Mouse (Mus musculus) midbrain, embryonic 11.5 days (tissue): ENCODE results near the gene Xrcc4. TPM values are rescaled to one million over a fixed set of nuclear protein-coding genes. Genes with fewer than 3 reads are reported as not detected.

ENCODE experiments used
- ATAC-seq: fragments of 200-750 bp; cut with Nextera tagmentation; 2 replicates; pipeline ENCODE4 v1.8.0; 2017; ENCODE audit warnings: moderate TSS enrichment, moderate library complexity; ENCODE audit not compliant: low FRiP score
- DNase-seq: peaks from one replicate; pipeline ENCODE4 v3.0.0; 2015; ENCODE audit warnings: low spot score; ENCODE audit errors: missing footprints
- H3K27ac ChIP-seq: fragments of 300-500 bp; sonication (generic); 2 replicates; pipeline ENCODE4 v1.5.1; 2014; ENCODE audit warnings: low read depth, low read length
- H3K27me3 ChIP-seq: fragments of 300-500 bp; sonication (generic); 2 replicates; pipeline ENCODE4 v1.6.1; 2014; ENCODE audit warnings: mild to moderate bottlenecking, low read length, moderate library complexity, mixed read lengths; ENCODE audit not compliant: control insufficient read depth, insufficient read depth
- H3K36me3 ChIP-seq: fragments of 300-500 bp; sonication (generic); 2 replicates; pipeline ENCODE4 v1.6.1; 2014; ENCODE audit warnings: mild to moderate bottlenecking, low read length, moderate library complexity, mixed read lengths; ENCODE audit not compliant: control insufficient read depth, insufficient read depth
- H3K4me1 ChIP-seq: fragments of 300-500 bp; sonication (generic); 2 replicates; pipeline ENCODE4 v1.6.1; 2014; ENCODE audit warnings: low read length; ENCODE audit not compliant: control insufficient read depth, insufficient read depth
- H3K4me2 ChIP-seq: fragments of 300-500 bp; sonication (generic); 2 replicates; pipeline ENCODE4 v1.6.1; 2014; ENCODE audit warnings: mild to moderate bottlenecking, moderate library complexity
- H3K4me3 ChIP-seq: fragments of 300-500 bp; sonication (generic); 2 replicates; pipeline ENCODE4 v1.5.1; 2014; ENCODE audit warnings: low read depth, low read length
- H3K9ac ChIP-seq: fragments of 300-500 bp; sonication (generic); 2 replicates; pipeline ENCODE4 v1.6.1; 2014; ENCODE audit warnings: low read length
- H3K9me3 ChIP-seq: fragments of 300-500 bp; sonication (generic); 2 replicates; pipeline ENCODE4 v1.6.1; 2016; ENCODE audit warnings: low read length; ENCODE audit not compliant: control insufficient read depth
- WGBS: fragments of 180-500 bp; shearing (Covaris S2); extraction: QIAGEN DNeasy Blood & Tissue Kit; methylation state at CpG from one replicate; pipeline ENCODE4 v1.1.7; 2014; 5-methylcytosine and 5-hydroxymethylcytosine counted together
- polyA plus RNA-seq: library from polyadenylated mRNA; unstranded; fragments of >200 nt; fragmentation: Nextera tagmentation; extraction: Ambion mirVana; gene quantifications from 2 replicates; pipeline ENCODE4 v1.2.1, GENCODE M21; 2014

Gene Xrcc4
- polyA plus RNA-seq, 1 experiment from 2014 or later: 12.0 TPM

GRCm38 (mm10) chr13:90051735-90052134 lies 37.7 kb downstream of the Xrcc4 start:
- ATAC-seq: no peak
- no peak overlapping the region for H3K4me3 ChIP-seq
- H3K4me1 ChIP-seq: no peaks in the 10 kb centered on the region
- no peak overlapping the region for H3K9ac ChIP-seq
- DNase-seq: peak; percentile 81
- H3K9me3 ChIP-seq: no peaks in the 10 kb centered on the region
- H3K36me3 ChIP-seq: no peaks in the 10 kb centered on the region
- H3K27me3 ChIP-seq: no peaks in the 10 kb centered on the region
- WGBS: 76% methylated on average over 6 of the region's 6 CpGs
- no peak overlapping the region for H3K27ac ChIP-seq
- no peak overlapping the region for H3K4me2 ChIP-seq

DNA sequence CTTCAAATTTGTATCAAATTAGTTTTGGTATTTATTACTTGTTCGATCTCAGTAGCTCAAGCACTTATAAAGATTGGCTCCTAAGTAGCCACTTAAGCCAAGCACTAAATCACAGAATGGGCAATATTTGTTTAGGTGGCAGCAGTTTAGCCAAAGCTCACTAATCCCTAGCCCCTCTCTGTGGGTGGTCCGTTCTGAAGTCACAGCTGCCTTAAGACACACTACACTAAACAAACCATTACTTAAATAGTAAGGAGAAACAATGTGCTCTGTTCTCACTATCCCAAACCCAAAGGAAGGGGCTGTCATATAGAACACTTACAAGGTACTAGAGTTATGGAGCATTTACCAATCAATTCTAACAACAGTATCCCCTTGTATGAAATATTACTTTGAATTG lies 49.8 kb downstream of the Xrcc4 start:
- no peaks in the 10 kb centered on the region for H3K36me3 ChIP-seq
- H3K27ac ChIP-seq: no peak overlapping the region
- no peaks in the 10 kb centered on the region for H3K9me3 ChIP-seq
- H3K9ac ChIP-seq: no peak overlapping the region
- 0 out of 2 replicates have a peak, but pooled peaks cover 3% of the 10 kb centered on the region for H3K4me1 ChIP-seq
- H3K27me3 ChIP-seq: no peaks in the 10 kb centered on the region
- no peak overlapping the region for H3K4me2 ChIP-seq
- DNase-seq (peak; percentile 91), ATAC-seq (peak; percentile 68)
- H3K4me3 ChIP-seq: no peak overlapping the region
- 9% methylated on average over 2 of the region's 2 CpGs for WGBS

DNA sequence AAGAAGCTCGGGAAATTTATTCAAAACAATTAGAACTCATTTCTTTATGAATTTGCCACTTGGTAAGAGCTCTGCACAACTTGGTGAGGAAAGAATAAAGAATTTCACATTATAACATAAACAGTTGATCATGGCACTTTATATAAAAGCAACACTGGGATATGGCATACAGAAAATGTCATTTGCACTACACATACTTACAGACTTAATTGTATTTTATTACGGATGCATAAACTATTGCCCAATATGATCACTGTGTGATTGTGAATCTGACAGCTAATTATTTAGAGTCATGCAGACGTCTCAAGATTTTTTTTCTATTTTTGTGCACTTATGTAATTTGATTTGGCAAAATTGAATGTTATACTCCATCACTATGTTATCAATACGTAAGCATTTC lies 56.4 kb downstream of the Xrcc4 start:
- 67% methylated on average over 4 of the region's 4 CpGs for WGBS
- H3K4me2 ChIP-seq: no peak overlapping the region

GRCm38 (mm10) chr13:90032523-90032922 lies 56.9 kb downstream of the Xrcc4 start:
- DNase-seq (no peak), ATAC-seq (no peak; the same call in 1 of the 2 replicates)
- H3K27ac ChIP-seq: peak overlapping the region; percentile 11; the same call in 1 of the 2 replicates
- H3K4me3 ChIP-seq: no peak overlapping the region
- no peak overlapping the region for H3K4me2 ChIP-seq
- no peak overlapping the region for H3K9ac ChIP-seq
- no peaks in the 10 kb centered on the region for H3K36me3 ChIP-seq
- H3K4me1 ChIP-seq: no peaks in the 10 kb centered on the region
- no peaks in the 10 kb centered on the region for H3K27me3 ChIP-seq
- WGBS: 14% methylated on average over 2 of the region's 2 CpGs
- H3K9me3 ChIP-seq: no peaks in the 10 kb centered on the region

More for the DNA sequence above, 56.4 kb downstream of the Xrcc4 start:
- DNase-seq: no peak
- no peak overlapping the region for H3K4me3 ChIP-seq
- no peak overlapping the region for H3K9ac ChIP-seq
- H3K27me3 ChIP-seq: no peaks in the 10 kb centered on the region
- no peak for ATAC-seq
- H3K27ac ChIP-seq: no peak overlapping the region
- H3K9me3 ChIP-seq: no peaks in the 10 kb centered on the region
- no peaks in the 10 kb centered on the region for H3K4me1 ChIP-seq
- no peaks in the 10 kb centered on the region for H3K36me3 ChIP-seq

DNA sequence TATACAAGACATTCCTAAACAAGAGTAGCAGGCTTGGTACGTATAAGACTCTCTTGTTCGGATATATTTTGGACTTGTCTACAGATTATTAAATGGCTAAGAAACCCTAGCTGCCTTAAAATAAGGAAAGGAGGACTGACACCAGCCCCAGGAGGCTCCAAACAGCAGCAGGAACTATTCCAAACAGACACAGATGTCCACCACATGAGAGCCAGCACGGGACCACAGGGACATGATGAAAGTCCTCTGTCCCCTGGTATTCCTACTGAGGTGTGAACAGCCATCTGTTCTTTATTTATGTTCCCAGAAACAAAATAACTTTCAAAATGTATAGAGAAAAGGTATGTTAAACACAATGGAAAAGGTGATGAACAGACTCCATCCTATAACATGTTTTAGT lies 58.5 kb downstream of the Xrcc4 start:
- Histone ChIP-seq H3K36me3 (no peaks in the 10 kb centered on the region), H3K4me1 (no peaks in the 10 kb centered on the region), H3K9me3 (no peaks in the 10 kb centered on the region), H3K9ac (no peak overlapping the region), H3K27me3 (no peaks in the 10 kb centered on the region), H3K4me2 (no peak overlapping the region), H3K4me3 (no peak overlapping the region), H3K27ac (no peak overlapping the region)
- ATAC-seq (no peak), DNase-seq (no peak)
- WGBS: 85% methylated on average over 3 of the region's 3 CpGs

DNA sequence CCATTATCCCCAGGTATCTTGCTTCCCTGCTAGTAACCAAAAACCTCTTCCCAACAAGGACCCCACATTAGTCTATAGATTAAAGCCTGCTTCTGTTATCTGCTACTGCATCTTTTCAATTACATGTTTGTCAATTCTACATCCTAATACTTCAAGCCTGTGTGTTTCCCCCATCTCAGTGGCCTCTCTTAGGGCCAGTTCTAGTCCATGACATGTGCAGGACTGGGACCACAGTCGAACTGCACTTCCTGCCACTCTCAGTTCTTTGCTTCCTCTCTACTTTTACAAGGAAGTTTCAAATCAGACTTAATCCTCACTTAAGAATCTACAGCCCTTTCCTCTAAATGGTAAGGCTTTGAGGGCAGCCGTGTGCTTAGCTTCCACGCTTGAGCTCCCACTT lies 76.8 kb downstream of the Xrcc4 start:
- 30% methylated on average over 3 of the region's 3 CpGs for WGBS
- DNase-seq (no peak), ATAC-seq (no peak)

DNA sequence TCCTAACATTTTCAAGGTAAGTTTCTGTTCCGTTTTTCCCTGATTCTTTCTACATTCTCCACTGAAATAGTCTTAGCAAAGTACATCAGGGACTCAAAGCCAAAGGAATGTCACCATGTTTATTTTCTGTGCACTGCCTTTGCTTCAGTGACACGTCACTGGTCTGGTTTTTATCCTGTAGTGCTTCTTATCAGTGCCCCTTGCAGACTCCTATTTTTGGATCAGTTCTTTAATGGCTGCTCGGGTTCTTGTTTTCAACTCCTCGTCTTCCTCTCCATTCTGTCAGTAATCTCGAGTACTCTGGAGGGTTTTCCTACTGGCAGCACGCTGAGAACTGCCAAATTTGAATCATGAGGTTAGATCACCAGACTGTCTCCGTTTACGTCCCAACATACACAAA lies 77.2 kb downstream of the Xrcc4 start:
- no peak overlapping the region for H3K27ac ChIP-seq

More for the DNA sequence above, 76.8 kb downstream of the Xrcc4 start:
- Histone ChIP-seq H3K9me3 (no peaks in the 10 kb centered on the region), H3K27ac (no peak overlapping the region), H3K4me3 (no peak overlapping the region), H3K36me3 (no peaks in the 10 kb centered on the region), H3K4me1 (no peaks in the 10 kb centered on the region), H3K9ac (no peak overlapping the region), H3K27me3 (no peaks in the 10 kb centered on the region), H3K4me2 (no peak overlapping the region)

DNA sequence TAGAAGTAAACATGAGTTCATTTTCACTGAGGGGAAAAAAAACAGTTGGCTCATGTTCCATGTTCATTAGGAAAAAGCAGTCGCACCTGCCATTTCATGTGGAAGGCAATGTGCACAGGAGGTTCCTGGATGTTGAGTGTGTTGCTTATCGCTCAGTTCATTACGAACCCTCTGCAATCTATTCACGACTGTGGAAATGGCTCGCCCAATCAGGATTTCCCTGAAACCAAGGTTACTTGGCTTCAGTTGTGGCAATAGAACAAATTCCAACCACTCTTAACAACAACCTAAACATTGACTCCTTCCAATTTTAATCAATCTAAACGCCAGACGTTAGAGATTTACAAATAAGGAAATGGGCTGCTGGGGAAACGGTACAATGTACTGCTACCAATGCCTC lies 78.3 kb downstream of the Xrcc4 start:
- no peak for ATAC-seq

More for the DNA sequence above, 77.2 kb downstream of the Xrcc4 start:
- H3K27me3 ChIP-seq: no peaks in the 10 kb centered on the region
- H3K36me3 ChIP-seq: no peaks in the 10 kb centered on the region
- DNase-seq (no peak), ATAC-seq (no peak)
- no peak overlapping the region for H3K9ac ChIP-seq
- H3K9me3 ChIP-seq: no peaks in the 10 kb centered on the region
- H3K4me3 ChIP-seq: no peak overlapping the region
- no peak overlapping the region for H3K4me2 ChIP-seq
- 66% methylated on average over 8 of the region's 8 CpGs for WGBS
- no peaks in the 10 kb centered on the region for H3K4me1 ChIP-seq

DNA sequence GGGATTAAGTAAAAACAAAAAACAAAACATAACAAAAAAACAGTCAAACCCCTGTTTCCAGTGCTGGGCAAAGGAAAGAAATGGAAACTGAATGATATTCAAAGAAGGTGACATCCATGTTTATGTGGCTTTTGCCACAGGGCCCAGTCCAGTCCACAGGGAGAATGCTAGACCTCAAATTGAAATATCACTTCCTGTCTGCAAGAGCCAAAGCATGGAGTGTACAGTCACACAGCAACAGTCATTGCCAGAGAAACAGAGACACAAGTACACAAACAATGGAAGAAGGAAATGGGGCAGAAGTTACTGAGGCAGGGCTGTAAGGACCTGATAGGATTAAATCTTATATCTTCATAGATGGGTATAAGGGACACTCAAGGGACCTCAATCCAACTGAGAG lies 79.6 kb downstream of the Xrcc4 start:
- no peak overlapping the region for H3K27ac ChIP-seq
- H3K36me3 ChIP-seq: no peaks in the 10 kb centered on the region
- H3K27me3 ChIP-seq: no peaks in the 10 kb centered on the region
- no peak overlapping the region for H3K4me3 ChIP-seq
- H3K4me2 ChIP-seq: no peak overlapping the region
- ATAC-seq: no peak
- H3K9me3 ChIP-seq: no peaks in the 10 kb centered on the region
- H3K9ac ChIP-seq: no peak overlapping the region
- H3K4me1 ChIP-seq: no peaks in the 10 kb centered on the region
- DNase-seq: no peak

More for the DNA sequence above, 78.3 kb downstream of the Xrcc4 start:
- no peaks in the 10 kb centered on the region for H3K9me3 ChIP-seq
- no peak overlapping the region for H3K4me3 ChIP-seq
- H3K27me3 ChIP-seq: no peaks in the 10 kb centered on the region
- no peak overlapping the region for H3K9ac ChIP-seq
- DNase-seq: no peak
- H3K27ac ChIP-seq: no peak overlapping the region
- H3K36me3 ChIP-seq: no peaks in the 10 kb centered on the region
- 86% methylated on average over 8 of the region's 8 CpGs for WGBS
- H3K4me2 ChIP-seq: no peak overlapping the region
- H3K4me1 ChIP-seq: no peaks in the 10 kb centered on the region

DNA sequence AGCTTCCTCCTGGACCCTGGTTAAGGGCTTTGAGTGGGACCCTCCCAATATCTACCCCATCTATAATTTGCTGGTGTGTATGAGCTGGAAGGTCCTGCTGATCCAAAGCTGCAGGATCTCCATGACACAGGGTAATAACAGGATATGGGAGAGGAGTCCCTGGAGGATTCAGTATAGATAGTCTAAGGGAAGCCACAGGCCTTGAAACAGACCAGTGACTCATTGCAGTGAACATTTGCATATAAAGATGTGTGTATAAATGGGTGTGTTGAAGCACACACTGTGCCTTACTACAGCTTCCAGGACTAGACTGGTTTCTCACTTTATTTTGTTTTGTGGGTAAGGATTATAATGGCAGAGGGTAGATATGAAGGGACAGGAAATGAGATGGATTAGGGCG lies 83.8 kb downstream of the Xrcc4 start:
- Histone ChIP-seq H3K4me3 (no peak overlapping the region), H3K4me2 (no peak overlapping the region), H3K4me1 (no peaks in the 10 kb centered on the region), H3K9me3 (no peaks in the 10 kb centered on the region), H3K9ac (no peak overlapping the region), H3K36me3 (no peaks in the 10 kb centered on the region), H3K27me3 (no peaks in the 10 kb centered on the region), H3K27ac (no peak overlapping the region)
- DNase-seq (no peak), ATAC-seq (no peak)
- 94% methylated on average over 1 of the region's 1 CpGs for WGBS
